Mouse (Mus musculus): ENCODE data around the gene Ddx55.
A peak's percentile ranks its signal among the peaks of the same experiment; 100 is the strongest.

Ddx55 gene

DNA sequence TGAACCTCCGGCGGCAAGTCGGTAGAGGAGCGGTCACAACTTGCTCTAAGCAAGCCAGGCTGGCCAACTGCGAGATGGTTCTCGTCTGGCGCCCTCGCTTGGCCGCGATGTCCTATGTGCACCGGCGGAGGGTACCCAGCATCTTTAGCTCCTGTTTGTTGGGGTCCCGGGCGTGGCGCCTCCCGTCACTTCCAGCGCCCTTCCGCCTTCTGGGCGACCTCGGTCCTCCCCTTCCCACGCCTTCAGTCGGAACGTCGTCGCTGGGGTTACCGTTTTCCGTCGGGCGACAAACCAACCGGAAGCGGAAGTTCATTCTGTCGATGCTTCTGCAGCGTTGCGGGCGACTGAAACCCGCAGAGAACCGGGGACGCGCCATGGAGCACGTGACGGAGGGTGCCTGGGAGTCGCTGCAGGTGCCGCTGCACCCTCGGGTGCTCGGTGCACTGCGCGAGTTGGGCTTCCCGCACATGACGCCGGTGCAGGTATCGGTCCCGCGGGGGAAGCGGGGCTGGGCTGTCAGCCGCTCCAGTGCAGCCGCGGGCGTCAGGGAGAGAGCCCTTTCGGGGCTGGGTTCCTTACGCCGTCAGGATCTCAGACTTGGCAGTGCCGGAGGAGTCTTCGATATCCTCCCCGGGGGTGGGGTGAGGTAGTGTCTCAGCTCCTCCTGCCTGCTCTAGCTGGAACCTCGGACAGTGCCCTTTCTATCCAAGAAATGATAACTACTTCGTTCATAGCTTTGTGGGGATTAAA is at the start of gene Ddx55:
TSS of gene Ddx55 (plus strand) at position 307 of the 750 bp plus-strand sequence.
- DNase-seq: peak; percentile 93

DNA sequence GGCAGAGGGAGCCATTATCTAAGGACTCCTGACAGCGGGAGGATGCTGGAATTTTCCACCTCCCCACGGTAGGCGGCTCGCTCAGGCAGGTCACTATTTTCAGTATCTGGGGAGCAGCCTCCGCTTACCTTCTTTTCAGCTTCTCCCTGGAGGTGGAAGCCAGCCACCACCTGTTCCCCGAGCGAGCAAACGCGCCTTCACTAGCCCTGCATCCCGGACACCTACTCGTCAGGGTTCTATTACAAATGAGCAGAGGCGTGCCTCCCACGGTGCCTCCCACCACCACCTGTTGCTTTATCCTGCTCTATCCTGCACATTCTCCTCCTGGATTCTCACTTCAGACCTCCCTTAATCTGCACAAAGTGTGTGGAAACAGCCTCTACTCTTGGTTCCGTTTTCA is 48.9 kb upstream of the Ddx55 start:
- no peak for DNase-seq

DNA sequence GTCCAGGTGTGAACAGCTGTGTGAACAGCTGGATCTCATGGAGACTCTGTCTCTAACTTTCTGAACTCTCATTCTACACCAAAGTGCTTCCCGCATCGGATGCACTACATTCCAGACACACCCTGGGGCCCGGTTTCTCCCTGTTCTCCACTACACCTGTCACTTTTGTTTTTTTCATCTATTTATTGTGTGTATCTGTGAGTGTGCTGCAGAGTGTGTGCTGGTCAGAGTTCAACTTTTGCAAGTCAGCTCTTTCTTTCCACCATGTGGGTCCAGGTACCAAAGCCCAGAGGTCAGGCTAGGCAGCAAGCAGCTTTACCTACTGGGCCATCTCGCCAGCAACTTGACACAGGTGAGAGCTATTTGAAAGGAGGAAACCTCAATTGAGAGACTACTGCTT is 47.4 kb upstream of the Ddx55 start:
- no peak for DNase-seq

DNA sequence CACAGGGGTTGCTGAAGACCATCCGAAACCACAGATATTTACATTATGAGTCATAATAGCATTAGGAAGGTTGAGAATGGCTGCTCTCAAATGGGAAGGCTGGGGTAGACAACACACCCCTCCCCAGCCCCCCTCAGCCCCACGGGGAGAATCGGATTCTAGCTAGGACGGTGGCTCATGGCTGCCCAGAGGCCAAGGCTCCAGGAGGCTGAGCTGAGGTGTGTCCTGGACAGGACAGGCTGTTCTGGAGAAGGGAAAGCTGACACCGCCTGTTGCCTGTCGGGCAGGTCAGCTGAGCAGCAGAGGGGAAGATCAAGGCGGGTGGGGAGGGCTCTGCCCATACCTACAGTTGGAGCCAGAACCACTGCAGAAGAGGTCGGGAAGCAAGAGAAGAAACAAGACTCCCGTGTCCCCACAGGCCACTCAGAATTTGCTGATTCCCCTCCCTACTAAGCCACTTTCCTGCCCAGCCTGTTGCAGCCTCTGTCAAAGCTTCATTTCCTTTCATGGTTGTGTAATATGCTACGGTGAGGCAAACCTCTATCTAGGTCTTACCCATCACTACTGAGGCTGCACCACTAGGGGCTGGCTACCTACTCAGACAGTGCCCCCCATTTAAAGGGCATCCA is 45.8 kb upstream of the Ddx55 start:
- DNase-seq: no peak

DNA sequence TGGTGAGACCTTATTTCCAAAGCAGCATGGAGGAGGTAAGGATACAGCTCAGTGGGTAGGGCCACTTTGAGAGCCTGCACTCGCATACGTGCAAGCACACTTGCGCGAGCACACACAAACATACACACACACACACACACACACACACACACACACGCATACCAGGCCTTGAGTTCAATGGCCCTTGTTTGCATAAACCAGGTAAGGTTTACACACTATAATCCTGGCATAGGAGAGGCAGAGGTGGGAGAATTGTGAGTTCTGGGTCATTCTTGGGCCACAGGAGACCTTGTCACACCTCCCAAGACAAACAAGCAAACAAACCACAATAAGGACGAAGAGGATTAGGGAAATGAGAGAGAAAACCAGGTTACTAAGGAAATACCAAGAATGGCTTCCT is 43.5 kb upstream of the Ddx55 start:
- DNase-seq: no peak

DNA sequence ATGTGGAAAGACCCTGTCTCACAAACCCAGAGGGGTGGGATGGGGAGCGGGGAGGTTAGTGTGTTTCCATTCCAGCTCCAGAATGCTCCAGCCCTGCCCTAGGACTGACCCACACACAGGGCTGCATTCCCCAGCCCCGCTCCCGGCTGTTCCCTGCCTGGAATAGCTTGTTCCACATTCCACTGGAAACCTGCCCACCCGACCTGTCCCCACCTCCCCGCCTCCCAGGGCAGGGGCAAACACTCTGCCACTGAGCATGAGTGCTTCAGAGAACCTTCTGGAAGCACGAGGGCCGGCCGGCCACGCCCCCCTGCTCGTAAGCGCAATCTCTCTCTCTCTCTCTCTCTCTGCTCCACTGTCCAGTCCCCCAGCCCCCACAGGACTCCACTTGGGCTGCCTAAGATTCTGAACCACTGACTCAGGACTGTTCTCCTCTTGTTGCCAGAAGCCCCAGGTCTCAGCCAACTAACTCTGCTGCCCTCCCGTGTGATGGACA is 42.9 kb upstream of the Ddx55 start:
- DNase-seq: no peak

DNA sequence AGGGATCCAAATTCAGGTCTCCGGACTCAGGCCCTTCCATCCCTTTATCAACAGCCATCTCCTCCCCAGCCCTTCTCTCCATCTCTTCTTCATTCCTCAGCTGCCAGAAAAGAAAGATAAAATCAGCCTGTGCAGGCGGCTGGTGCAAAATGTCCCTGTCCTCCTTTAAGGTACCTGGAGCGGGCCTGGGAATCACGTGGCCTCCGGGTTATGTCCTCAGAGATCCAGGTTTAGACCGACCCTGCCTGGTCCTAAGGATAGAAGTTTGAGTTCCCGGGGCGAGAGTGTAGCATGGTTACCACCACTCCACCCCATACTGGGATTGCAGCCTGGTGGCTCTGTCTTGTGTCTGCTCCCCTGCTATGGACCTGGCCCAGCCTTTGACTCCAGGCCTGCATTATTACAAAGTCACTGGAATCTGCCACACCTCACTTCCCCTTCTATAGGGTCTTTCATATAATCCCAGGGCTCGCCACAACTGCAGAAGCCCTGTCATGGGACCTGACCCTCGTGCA is 42.1 kb upstream of the Ddx55 start:
- DNase-seq: no peak

DNA sequence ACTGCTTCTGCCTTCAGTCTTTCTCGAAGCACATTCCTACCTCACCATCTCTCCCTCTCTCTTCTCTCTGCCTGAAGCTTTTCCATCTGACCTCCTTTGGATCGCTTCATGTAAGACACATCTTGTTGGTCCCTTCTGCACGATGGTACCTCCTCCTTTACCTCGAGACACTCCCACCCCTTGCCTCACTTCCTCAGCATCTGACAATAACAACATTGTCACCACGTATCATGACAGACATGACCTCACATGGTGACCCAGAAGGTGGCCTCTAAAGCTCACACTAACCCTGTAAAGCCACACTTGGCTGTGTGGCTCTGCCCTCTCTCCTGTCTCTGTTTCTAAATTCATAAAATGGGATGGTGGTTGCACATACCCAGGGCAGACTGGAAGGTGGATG is 36.9 kb upstream of the Ddx55 start:
- no peak for DNase-seq

DNA sequence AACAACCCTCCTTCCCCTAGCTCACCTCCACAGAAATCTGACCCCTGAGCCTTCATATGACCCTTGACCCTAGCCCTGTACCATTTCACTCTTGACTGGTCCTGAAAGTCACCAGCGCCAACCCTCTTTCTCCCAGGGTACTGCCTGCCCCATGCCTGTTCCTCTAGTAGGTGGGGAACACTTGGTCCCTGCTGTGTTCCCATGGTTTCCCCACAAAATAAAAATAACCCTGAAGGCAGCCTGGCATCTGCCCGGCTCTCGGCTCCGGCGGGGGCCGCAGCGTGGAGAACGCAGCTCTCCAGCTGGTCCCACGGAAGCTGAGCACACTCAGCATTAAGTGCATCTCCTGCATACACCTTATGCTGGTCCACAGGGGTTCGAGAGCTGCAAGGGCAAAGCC is 34.0 kb upstream of the Ddx55 start:
- no peak for DNase-seq

DNA sequence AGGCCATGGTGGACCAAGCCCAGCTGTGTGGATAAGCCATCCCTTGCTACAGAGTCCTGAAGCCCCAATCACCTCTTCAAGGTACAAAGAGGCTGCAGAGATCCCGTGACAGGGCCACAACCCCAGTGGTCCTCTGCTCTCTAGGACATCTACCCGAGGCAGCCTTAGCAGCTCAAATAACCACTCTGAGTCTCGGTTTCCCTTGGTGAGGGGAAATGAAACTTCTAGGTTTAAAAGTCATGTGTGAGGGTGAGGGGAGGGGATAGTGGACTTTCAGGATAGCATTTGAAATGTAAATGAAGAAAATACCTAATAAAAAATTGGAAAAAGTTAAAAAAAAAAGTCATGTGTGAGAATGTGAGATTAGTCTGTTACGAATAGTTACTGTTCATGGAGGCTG is 31.1 kb upstream of the Ddx55 start:
- no peak for DNase-seq

DNA sequence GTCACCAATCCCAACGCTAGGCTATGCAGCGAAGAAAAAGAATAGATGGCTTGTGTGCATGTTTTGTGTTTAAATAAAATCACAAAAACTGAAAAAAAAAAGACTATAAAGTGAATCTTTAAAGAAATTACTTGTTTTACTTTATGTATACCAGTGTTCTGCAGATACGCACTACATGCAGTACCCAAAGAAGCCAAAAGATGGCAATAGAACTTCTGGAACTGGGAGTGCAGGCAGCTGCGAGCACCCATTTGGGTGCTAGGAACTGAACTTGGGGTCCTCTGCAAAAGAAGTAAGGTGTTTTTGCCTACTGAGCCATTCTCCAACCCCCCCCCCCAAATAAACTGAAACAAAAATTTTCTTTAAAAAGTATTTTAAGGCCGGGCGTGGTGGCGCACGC is 29.6 kb upstream of the Ddx55 start:
- no peak for DNase-seq

DNA sequence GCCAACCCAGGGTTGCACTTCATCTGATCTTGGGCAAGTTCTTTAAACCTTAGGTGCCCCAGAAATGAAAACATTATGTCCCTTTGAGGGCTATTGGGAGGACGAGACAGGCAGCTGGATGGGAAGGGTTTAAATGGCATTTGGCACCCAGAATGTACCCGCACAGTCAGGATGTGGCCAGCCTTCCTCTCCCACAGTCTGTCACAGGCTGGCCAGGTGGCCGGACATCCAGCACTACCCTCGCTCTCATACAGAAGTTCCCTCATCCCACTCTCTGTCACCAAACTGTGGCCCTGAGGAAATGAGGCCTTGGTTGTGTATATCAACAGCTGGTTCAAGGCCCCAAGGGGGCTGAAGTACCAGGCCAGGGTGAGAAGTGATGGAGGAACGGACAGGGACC is 27.7 kb upstream of the Ddx55 start:
- DNase-seq: no peak

DNA sequence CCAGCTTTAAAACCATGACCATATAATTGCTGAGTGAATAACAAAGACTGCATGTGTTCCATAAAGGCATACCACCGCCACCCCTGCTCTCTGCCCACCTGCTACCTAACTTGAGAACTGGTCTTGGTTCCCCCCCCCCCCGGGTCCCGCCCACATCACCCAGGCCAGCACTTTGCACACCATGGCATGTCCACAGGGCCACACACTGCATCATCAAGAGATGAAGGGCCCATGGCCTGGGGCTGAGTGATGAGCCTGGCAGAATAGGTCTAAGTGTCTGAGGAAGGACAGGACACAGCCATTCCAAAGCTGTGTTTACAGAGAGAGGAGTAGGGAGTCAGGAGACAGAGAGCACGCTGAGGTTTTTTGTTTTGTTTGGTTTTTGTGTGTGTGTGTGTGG is 24.3 kb upstream of the Ddx55 start:
- no peak for DNase-seq

DNA sequence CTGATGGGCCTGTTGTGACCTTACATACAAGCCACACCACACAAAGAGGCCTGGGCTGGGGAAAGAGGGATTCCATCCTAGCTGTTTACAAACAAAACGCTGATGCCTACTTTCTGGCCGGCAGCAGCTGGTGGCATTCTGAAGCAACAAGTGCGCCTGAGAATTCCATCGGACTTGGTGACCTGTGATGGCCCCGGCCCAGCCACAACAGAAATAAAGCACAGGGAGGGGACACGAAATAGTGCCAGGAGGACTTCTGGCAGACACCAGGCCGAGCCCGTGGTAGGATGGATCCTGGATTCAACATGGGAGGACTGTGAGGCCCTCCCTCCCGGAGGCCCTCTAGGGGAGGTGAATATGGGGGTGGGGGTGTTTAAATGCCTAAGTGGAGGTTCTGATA is 23.9 kb upstream of the Ddx55 start:
- DNase-seq: no peak

DNA sequence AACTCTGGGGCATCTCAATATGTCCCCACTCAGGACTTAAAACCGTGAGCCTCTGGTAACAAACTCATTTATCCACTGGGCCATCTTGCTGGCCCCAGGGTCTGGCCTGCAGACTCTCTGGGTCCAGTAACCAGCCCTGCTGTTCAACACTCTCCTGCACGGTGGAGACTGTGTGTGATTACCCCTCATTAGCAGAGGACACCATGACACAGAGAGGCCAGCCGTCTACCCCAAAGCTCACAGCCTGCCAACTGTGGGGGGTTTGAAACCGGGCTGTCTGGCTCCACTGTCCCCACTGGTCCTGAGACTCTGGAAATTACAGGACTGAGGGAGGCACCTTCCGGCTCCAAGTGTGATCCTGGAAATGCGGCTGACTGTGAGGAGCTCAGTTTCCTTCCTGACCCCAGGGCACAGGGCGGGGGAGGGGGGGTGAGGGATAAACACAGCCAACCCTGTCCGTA is 23.4 kb upstream of the Ddx55 start:
- DNase-seq: no peak

DNA sequence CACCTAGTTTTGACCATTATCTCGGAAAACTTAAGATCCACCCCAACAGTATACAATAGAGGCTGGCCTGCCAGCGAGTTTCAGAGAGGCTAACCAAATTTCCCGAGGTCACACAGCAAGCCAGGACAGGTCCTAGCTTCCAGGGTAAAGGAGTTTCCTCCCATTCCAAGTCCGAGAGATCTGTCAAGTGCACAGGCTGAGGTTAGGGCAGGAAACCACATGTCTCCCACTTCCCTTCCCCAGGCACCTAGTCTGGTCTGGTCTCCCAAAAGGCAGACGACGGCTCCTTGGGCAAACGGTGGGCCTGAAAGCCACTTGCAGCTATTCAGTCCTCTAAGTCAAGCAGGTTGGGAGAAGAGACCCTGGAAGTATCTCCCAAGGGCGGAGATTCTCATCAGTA is 23.0 kb upstream of the Ddx55 start:
- no peak for DNase-seq

DNA sequence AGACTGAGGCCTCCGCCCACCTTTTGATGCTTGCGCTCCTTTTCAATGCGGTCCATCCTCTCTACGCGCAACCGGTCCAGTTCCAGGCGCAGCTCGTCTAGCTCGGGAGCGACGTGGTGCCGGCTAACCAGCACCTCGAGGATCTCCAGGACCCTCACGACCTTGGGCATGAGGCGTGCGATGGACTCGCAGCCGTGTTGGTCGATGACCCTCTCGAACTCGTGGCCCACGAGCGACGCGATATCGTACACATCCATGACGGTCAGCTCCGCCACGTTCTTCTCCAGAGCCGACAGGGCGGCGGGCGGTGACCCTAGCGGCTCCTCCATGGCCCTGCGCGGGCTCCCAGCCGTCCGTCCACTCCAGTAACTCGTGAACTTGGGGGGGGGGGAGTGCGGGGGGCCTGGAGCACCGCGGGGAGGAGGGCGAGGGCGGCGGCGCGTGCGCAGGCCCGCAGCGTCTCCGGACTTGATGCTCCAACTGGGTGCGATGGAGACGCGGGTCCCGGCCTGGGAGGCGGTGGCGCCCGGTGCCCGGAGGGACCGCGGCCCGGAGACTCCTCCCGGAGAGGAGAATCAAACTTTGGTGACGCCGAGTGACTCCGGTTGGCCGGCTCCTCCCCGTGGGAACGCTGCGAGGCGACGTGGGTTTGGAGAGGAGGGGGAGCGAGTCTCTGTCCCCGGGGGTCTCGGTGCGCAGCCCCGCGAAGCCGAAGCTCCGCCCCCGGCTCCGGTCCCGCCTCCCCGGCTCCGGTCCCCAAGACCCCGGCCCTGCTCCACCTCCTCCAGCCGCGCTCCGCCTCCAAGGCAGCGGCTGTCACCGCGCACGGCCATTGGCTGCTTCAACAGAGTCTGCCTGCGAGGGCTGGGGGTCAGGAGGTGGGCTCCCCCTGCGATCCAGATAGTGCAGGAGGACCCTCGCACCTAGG is 21.7 kb upstream of the Ddx55 start, which contains the start of gene Rilpl1:
TSS of gene Rilpl1 (minus strand) at position 737 of the 928 bp plus-strand sequence.
- peak; percentile 84 for DNase-seq

DNA sequence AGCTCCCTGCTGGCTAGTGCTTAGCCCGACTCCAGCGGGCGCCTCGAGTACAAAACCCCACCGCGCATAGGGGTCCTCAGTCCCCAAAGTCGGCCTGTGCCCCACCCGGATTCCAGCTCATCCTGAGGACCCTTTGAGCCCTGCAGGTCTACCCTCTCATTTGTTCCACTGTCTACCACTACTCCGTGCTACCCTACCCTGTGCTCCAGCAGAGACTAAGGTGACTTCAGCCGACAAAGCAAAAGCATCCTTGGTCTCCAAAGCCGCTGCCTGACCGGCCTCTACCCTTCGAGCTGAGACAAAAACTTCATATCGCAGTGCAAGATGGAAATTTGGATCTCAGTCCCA is 21.1 kb upstream of the Ddx55 start:
- DNase-seq: no peak

DNA sequence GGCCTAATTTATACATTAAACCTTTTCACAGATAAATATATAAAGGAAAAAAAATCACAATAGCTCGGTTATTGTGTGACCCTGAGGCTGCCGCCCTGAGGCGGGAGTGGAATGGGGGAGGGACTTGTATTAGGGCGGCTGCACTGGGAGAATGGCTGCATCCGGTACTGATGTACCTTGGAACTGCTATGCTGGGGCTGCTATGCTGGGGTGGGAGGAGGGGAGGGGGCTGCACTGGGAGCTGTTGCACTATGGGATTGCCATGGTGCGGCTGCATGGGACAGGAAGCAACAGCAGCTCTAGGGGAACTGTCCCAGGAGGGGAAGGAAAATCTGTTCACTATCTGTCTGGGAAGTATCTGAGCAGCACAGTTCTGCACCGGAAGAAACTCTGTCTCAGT is 20.2 kb upstream of the Ddx55 start:
- DNase-seq: no peak

DNA sequence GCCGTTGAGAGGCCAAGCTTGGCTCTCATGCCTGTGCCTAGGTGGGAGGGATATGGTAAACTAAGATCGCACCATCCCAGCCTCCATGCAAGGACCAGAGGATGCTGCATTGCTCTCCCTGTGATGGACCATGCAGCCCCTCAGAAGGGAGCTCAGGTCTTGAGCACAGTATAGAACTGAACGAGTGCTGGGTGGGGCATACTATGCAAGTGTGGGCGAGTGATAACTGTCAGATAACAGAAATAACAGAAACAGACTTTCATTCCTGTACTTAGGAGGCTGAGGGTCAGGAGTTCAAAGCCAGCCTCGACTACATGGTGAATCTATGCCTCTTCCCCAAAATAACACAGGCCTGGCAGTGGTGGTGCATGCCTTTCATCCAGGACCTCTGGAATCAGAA is 17.6 kb upstream of the Ddx55 start:
- no peak for DNase-seq

DNA sequence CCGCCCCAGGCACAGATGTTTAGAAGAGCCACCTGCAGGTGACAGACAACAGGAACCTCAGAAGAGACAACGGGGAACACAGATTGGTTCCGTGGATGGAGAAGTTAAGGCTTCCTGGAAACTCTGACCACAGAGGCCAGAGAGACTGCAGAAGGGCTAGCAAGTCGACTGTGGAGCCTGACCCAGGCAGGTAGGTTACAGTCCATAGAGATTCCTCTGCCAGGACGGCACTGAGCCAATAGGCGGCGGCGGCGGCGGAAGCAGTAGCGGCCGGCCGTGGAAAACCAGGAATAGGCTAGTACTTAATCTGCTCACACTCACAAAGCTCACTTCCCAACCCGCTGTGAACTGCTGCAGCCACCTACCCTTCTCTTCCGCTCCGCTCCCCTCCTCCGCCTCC is 15.9 kb upstream of the Ddx55 start:
- peak; percentile 51 for DNase-seq

DNA sequence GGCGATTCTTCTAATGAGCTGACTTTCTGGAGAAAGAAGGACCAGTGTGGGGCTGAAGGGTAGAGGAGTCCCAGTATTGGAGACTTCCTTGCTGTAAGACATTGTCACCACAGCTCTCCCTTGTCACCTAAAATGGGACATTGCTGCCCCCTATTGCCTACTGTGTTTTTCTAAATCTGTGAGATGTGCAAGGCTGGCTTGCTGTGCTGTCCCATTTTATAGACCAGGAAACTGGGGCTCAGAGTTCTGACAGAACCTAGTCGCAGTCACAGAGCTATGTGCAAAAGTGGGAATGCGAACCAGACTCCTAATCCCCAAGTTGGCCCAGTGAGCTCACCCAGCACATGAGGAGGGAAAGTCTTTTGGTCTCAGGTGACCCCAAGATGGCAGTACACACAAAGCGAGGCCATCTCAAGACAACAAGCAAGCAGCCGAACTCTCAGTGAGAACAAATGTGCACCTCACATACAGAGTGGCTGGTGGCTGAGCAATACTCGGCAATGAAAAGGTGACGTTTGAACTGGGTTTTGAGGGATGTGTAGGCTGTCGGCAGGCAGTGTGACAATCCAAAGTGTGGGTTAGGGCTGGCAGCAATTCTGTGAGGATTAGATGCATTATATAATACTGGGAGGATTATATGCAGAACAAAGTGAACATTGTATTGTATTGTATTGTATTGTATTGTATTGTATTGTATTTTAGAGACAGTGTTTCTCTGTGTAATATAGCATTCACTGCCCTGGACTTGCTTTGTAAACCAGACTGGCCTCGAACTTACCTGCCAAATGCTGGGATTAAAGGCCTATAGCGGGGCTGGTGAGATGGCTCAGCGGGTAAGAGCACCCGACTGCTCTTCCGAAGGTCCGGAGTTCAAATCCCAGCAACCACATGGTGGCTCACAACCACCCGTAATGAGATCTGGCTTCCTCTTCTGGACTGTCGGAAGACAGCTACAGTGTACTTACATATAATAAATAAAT is 13.6 kb upstream of the Ddx55 start:
- peak; percentile 76 for DNase-seq
